Mouse (Mus musculus): ENCODE data around the gene Tjp1.

Tjp1 gene

GRCm38 (mm10) chr7:65357538-65357937 is 170.0 kb downstream of the Tjp1 start:
- no peak for DNase-seq (ENCODE audit: low spot score)

- no peak for DNase-seq (ENCODE audit: low spot score)
These were observed 171.4 kb downstream of the Tjp1 start for GRCm38 (mm10) chr7:65356204-65356603.

- no peak for DNase-seq (ENCODE audit: low spot score)
These were observed 172.7 kb downstream of the Tjp1 start for GRCm38 (mm10) chr7:65354908-65355307.

- no peak for DNase-seq (ENCODE audit: low spot score)
These were observed 177.1 kb downstream of the Tjp1 start for GRCm38 (mm10) chr7:65350348-65351079.

- no peak for DNase-seq (ENCODE audit: low spot score)
These were observed 179.0 kb downstream of the Tjp1 start for GRCm38 (mm10) chr7:65348540-65348939.

GRCm38 (mm10) chr7:65345314-65345713 is 182.3 kb downstream of the Tjp1 start:
- DNase-seq (ENCODE audit: low spot score): no peak

GRCm38 (mm10) chr7:65337581-65338270 is 189.9 kb downstream of the Tjp1 start:
- DNase-seq (ENCODE audit: low spot score): no peak

GRCm38 (mm10) chr7:65333081-65333760 is 194.4 kb downstream of the Tjp1 start:
- DNase-seq (ENCODE audit: low spot score): no peak

GRCm38 (mm10) chr7:65319047-65319725 is 208.4 kb downstream of the Tjp1 start:
- no peak for DNase-seq (ENCODE audit: low spot score)

- DNase-seq (ENCODE audit: low spot score): no peak
These were observed 210.2 kb downstream of the Tjp1 start for GRCm38 (mm10) chr7:65317418-65317817.

GRCm38 (mm10) chr7:65315182-65315581 is 212.4 kb downstream of the Tjp1 start:
- no peak for DNase-seq (ENCODE audit: low spot score)

- no peak for DNase-seq (ENCODE audit: low spot score)
These were observed 230.6 kb downstream of the Tjp1 start for GRCm38 (mm10) chr7:65296675-65297589.

GRCm38 (mm10) chr7:65282886-65283285 is 244.7 kb downstream of the Tjp1 start:
- no peak for DNase-seq (ENCODE audit: low spot score)

GRCm38 (mm10) chr7:65281960-65282359 is 245.6 kb downstream of the Tjp1 start:
- DNase-seq (ENCODE audit: low spot score): no peak

- DNase-seq (ENCODE audit: low spot score): no peak
These were observed 246.4 kb downstream of the Tjp1 start for GRCm38 (mm10) chr7:65280944-65281912.

GRCm38 (mm10) chr7:65279277-65279676 is 248.3 kb downstream of the Tjp1 start:
- DNase-seq (ENCODE audit: low spot score): no peak

- no peak for DNase-seq (ENCODE audit: low spot score)
These were observed 251.8 kb downstream of the Tjp1 start for GRCm38 (mm10) chr7:65275761-65276160.

GRCm38 (mm10) chr7:65274216-65274615 is 253.4 kb downstream of the Tjp1 start:
- DNase-seq (ENCODE audit: low spot score): no peak

- no peak for DNase-seq (ENCODE audit: low spot score)
These were observed 277.9 kb downstream of the Tjp1 start for GRCm38 (mm10) chr7:65249656-65250055.

Data from urinary bladder, postnatal 10 days (tissue).